Mouse (Mus musculus): ENCODE measurements at regions not wholly inside any gene's neighbourhood (a gene's known extent, or its start where the extent isn't known, plus 50 kb on each side); places are given as distances from the start of the nearest gene placed in this dataset.
"Not testable (repeated sequence)": the region's sequence is repeated elsewhere in the genome, so short reads cannot be mapped to it uniquely, and the experiment has no call there.

- DNase-seq: no peak
Observed at GRCm38 (mm10) chr5:50343681-50344080, 284.9 kb upstream of the Adgra3 start.

DNA sequence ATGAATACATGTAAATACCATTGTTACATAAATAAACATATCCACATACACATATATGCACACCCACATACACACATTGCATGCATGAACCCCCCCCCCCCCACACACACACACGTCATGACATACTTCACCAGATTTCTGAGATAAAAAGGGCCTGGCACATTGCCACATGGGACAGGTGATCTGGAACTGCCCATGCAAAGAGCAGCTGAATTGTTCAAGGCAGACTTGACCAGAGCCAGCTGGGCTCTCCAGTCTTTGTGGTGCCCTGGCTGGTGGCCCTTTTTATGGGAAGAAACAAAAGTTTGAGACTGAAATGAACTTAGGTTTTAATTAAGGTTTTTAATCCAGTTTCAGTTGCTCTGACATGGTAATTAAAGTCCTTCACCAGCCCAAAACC is 250.7 kb upstream of the Adgra3 start:
- no peak for DNase-seq

DNA sequence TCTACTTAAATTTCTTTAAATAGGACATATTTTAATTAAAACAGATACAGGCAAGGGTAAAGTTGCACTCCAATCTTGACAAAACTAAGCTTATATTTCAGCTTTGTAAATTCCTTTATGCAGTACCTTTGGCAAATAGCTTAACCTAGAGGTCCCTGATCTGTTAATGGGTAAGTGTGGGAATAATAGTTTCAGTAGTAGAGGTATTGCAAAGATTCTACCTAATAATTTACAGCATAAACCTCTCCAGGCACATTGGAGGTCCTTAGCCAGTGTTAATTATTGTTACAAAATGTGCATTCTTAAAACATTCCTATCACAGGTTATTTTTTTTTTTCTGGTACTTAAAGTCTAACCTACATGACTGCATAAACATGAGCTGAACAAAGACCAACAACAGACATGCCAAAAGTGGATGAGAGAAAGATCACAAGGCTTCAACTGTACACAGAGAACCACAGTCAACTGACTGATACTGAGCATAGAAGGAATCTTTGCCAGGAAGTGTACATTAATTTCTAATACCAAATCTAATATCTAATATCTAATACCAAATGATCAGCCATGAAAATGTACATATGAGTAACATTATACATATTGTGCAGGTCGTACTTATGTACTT is 245.2 kb upstream of the Adgra3 start:
- DNase-seq: no peak

DNA sequence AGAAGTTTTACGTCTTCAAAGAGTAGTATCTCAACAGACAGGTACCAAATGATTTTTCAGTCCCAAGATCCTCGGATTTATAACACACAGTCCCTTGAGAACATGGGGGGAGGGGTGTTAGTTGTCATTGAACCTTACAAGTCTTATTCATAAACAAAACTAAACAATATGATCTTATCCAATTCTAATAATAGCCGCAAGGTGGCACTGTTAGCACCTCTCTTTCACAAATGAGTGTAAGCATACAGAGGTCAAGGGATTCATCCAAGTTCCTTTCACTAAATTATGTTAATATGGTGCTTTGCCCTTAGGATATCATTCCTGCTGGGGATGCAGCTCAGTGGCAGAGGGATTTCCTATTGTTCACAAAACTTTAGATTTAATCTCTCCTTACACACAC is 235.0 kb upstream of the Adgra3 start:
- DNase-seq: no peak

GRCm38 (mm10) chr5:50290879-50291410 is 232.1 kb upstream of the Adgra3 start:
- DNase-seq: no peak

DNA sequence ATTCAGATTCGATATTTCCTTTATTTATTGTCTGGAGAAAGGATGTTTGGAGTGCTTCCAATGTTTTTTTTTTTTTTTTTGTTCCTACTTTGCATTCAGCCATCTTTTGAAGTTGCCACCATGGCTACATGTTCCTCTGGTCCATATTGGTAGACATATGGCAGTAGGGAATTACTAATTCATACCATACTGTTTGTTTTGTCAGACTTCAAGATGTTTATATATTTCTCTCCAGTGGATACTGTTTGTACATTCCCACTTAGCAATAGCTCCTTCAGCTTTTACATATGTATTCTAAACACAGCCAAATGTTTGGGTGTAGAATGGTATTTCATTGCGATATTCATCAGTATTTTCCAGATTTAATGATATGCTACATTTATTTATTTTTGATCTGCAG is 201.6 kb upstream of the Adgra3 start:
- DNase-seq: no peak

DNA sequence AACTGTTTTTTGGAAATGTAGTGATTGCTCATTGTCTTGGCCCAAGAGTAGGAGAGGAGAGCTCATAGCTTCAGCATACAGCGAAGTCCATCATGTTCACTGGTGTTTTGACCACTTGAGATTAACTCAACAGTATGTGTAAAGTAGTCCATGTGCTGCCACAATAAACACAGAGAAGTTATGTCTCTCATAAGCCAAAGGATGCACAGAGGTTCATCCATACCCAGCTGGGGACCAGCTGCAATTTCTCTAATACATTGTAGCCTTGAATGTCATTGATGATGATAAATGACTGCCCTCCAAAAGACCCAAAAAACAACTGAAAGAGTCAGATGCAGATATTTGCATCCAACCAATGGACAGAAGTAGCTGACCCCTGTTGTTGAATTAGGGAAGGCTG is 199.2 kb upstream of the Adgra3 start:
- no peak for DNase-seq

- no peak for DNase-seq
Observed at GRCm38 (mm10) chr5:50234111-50234510, 175.3 kb upstream of the Adgra3 start.

DNA sequence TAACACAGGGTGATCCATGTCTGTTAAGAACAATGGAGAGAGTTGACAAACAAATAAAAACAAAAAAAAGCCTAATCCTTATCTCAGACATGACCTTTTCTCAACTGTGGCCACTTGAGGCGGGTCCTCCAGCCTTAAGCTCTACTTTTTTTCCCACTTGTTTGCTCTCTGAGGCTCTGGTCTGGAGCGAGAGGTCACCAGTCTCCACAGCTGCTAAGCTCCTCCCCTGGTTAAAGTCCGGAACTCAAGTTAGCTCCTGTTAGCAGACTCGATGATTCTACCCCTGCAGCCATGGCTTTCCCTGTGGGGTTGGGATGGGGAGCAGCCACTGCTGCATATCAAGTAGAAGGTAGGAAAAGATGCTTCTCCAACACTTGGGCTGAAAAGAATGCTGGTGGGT is 158.2 kb upstream of the Adgra3 start:
- no peak for DNase-seq

GRCm38 (mm10) chr5:50215960-50216359 is 157.2 kb upstream of the Adgra3 start:
- no peak for DNase-seq

DNA sequence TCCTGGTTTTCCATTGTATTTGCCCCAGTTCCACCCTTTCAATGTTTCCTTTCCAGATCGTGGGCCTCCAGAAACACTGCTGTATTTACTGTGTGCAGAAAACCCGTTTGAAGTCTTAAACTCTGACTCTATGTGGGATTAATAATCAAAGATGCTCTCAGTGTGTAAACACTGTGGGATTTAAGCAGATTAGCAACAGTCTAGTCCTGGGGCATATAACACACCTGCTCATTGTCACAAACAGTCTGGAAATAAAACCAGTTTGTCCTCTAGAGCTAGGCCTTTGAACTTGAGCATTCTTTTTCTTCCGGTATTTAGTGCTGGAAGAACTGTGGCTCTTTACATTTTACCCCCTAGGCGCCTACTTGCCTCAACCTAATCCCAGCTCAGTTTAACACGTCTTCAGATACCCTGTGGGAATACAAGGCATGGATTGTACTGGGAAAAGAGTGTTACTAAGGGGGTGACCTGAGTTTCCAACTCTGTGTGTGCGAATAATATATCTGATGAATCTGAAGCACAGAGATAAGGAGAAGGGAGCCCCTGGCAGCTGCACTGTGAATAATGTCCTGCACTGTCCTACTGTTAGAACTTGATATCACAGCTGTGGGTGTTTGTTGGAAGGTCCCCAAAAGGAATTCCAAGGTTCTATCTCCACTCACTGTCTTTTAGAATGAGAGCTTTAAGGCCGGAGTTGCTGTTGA is 143.7 kb upstream of the Adgra3 start:
- DNase-seq: no peak

GRCm38 (mm10) chr5:50196423-50196822 is 137.6 kb upstream of the Adgra3 start:
- DNase-seq: no peak

GRCm38 (mm10) chr5:50195993-50196392 is 137.2 kb upstream of the Adgra3 start:
- no peak for DNase-seq

- DNase-seq: no peak
Observed at GRCm38 (mm10) chr5:50189394-50189793, 130.6 kb upstream of the Adgra3 start.

- no peak for DNase-seq
Observed at GRCm38 (mm10) chr5:50182721-50183120, 123.9 kb upstream of the Adgra3 start.

- no peak for DNase-seq
Observed at GRCm38 (mm10) chr5:50156557-50156956, 97.8 kb upstream of the Adgra3 start.

DNA sequence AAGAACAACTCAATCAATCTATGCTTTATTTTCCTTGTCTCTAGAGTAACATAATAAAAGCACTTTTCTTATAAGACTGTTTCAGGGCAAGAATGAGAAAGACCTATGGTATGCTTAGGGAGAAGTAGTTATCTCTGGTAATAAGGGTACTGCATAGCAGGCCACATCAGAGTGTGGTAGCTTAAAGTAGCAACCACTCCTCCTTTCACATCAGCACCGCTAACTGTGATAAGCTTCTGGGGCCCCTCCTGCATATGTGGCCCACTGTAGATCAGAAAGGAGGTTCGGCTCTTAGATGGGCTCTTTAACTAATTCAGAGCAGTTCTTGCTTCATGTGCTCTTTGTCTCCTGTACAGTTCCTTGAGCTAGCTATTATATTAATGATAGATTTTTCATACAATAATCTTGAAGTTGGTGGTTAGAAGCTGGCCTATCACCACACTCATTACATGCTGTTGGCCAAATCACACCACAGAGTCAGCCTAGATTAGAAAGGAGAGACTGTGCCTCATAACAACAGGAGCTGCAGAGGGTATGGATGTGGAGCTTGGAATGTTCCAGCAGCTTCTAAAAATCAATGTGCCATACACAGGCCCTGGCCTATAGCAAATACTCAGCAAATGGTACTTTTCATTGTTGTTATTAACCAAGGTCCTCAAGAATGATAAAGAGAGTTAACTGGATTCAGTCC is 96.5 kb upstream of the Adgra3 start:
- DNase-seq: not testable (repeated sequence)

DNA sequence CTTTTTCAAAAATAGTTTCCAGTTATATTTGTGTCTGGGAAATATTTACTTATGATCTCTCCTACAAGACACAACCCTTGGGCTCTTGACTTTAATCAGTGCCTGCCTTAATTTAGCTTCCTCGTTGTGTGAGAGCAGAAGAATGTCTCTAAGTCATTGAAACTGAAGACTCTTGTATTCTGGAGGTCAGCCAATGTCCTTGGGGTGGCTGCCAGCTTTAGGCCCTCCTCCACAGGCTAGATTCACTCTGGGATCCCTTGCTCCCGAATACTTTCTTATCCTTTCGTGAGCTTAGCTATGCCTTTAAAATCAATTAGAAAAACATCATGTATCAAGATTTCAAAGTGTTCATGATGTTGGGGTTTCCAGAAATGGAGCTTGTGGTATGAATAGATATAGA is 88.1 kb upstream of the Adgra3 start:
- DNase-seq: peak; percentile 4

DNA sequence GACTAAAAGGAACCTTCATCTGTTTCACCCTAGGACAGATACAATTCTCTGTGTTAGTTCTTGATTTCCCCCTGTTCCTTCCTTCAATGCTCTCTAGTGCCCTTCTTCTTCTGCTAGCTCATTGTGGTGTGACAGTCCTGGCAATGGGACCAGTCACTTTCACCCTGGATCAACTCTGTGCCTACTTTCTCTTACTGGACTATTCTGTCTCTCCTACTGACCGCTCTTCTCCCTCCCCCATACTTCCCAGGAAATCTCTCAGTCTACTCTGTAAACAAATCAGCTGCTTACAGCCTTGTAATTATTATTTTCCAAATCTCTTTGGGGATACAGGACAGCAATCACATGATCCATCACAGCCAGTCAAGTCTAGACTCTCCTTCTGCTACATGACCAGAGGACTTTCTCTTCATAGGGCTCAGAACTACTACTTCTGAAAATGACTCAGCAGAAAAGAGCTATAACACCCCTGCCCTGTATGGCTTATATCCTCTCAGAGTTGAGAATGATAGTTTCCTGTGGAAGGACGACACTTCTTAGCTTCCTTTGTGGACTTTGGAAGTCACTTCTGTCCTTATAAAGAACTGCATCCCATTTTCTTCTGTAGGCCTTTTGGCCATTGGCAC is 86.8 kb upstream of the Adgra3 start:
- DNase-seq: no peak

DNA sequence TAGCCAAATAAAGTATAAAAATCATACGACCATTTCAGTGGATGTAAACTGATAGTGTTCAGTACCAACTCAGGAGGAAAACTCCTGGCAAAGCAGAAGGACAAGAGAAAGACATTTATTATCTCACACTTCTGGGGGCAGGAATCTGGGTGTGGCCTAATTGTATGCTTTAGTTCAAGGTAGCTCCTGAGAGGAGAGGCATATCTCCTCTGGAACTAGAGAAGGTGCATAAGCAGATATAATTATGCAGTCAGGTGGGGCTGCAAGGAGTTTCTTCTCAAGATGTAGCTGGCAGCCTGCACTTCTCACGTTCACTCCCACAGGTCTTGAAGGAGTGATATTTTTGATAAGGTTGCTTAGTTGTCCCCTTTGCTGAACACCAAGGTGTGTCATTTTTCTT is 71.4 kb upstream of the Adgra3 start:
- no peak for DNase-seq

DNA sequence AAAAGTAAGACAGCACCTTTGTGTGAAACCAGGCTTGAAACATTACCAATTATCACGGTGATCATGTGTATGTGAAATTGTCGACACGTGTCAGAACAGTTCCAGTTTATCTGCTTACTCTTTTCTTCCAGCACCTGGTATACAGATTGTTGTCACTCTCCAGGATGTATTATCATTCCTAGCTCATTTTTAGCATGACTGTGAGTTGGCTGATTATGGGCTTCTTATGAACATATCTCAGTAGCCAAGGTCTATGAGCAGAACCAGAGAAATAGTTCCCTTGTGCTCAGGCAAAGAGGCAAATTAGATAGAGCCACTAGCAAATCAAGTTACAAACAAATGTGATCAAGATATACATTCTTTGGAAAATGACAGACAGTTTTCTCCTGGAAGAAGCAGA is 70.2 kb upstream of the Adgra3 start:
- no peak for DNase-seq

DNA sequence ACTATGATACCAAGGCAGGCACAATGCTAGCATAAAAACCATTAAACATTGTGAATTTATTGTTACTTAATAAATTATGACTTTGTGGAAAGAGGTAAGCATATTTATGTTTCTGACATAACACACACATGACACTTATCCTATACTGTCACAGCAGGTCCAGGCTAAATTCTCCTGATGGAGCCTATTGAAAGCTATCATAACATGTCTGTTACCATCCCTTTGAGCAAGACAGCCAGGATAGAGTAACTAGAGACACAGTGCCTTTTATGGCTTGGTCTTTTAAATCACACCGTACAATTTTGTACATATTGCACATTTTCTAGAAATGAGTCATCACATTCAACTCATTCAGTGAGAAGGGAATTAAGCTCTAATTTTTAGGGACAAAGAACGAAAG is 67.8 kb upstream of the Adgra3 start:
- DNase-seq: no peak

DNA sequence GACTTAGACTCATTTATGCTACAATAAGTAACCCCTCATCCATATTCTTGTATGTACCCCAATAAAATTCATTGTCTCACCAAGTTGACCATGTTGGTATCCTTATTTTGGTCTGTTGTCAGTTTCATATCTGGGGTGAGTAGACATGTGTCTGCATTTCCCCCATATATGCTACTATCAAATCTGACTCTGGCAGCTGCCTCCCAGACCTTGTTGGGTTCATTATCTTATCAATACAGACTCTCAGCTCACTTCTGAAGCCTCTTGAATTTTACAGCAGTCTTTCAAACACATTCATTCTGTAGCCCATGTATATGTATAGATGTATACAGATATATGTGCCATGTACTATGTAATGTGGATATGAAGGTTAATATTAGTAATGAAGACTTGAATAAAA is 67.4 kb upstream of the Adgra3 start:
- DNase-seq: no peak

DNA sequence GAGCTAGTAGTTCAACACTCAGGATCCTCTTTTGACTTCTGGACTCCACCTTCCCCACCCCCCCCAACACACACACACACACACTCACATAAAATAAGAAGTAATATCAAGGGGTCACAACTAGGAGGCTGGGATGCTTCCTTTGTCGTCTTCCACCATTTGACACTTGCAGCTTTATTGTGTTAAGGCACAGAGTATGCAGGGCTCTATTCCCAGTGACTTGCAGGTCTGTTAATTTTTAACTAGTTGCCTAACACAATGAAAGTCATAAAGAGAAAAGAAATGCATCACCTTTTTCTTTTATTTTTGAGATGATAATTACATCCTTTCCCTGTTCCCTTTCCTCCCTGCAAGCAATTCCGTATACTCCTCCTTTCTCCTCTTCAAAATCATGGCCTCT is 66.9 kb upstream of the Adgra3 start:
- no peak for DNase-seq
